Comparison of ENCODE assay signal across 19 mouse cellular contexts in genomic region chr2:13750089-13750488, GRCm38 (mm10). TPM values are rescaled to one million over a fixed set of nuclear protein-coding genes. Genes with fewer than 3 reads are reported as not detected.
DNase-seq lines count a peak whose midpoint lies in the region; ATAC-seq and TF ChIP-seq lines count a peak whose summit lies in the region.
"Had no signal": no experiment of that assay in that cellular context is flagged by ENCODE, and none has a peak within 500 bp of the region (broad histone marks: within the 10 kb centered on the region; RNA-seq: fewer than 3 reads in every experiment).

No protein-coding gene starts in this region.

- no peaks in the 10 kb centered on the region for H3K9me3 ChIP-seq in kidney, embryonic 14.5 days (ENCODE audit: control insufficient read depth, low read length)
- H3K9me3 ChIP-seq: hindbrain, embryonic 13.5 days had no signal

- no peaks in the 10 kb centered on the region for H3K27me3 ChIP-seq in kidney, embryonic 14.5 days (ENCODE audit: control insufficient read depth, insufficient read depth, low read length)
- H3K27me3 ChIP-seq: hindbrain, embryonic 13.5 days had no signal

- TF ChIP-seq CTCF in gastrocnemius, adult 2 months (IDR thresholded peaks at IDR 0.05), result no peak

- H3K4me2 ChIP-seq in kidney, embryonic 14.5 days (replicated peaks; ENCODE audit: low read depth, low read length), result no peak overlapping the region
- H3K4me2 ChIP-seq: hindbrain, embryonic 13.5 days; midbrain, embryonic 11.5 days had no signal

- intact Hi-C loops in gastrocnemius, adult 2 months (cut with DNase I), result no loop called here
- intact Hi-C loops in gastrocnemius, postnatal 36 days (cut with DNase I), result no loop called here
- intact Hi-C loops in heart, postnatal 25 days (cut with DNase I), result no loop called here

- H3K4me1 ChIP-seq in kidney, embryonic 14.5 days (ENCODE audit: control insufficient read depth, insufficient read depth, low read length), result no peaks in the 10 kb centered on the region
- H3K4me1 ChIP-seq: hindbrain, embryonic 13.5 days had no signal

- no peak overlapping the region for H3K9ac ChIP-seq in kidney, embryonic 14.5 days (ENCODE audit: low read depth, low read length)
- H3K9ac ChIP-seq: hindbrain, embryonic 13.5 days had no signal

- no peaks in the 10 kb centered on the region for H3K36me3 ChIP-seq in kidney, embryonic 14.5 days (ENCODE audit: control insufficient read depth, insufficient read depth, low read length)
- H3K36me3 ChIP-seq: hindbrain, embryonic 13.5 days had no signal

- H3K4me3 ChIP-seq in gastrocnemius, adult 2 months, result no peak overlapping the region
- no peak overlapping the region for H3K4me3 ChIP-seq in kidney, embryonic 14.5 days (ENCODE audit: low read length)
- H3K4me3 ChIP-seq: erythroblast, embryonic 14.5 days; hindbrain, embryonic 13.5 days; myocyte had no signal

- WGBS in kidney, embryonic 14.5 days, result 54% methylated on average over 1 of the region's 1 CpGs

- no peak for ATAC-seq in kidney, embryonic 14.5 days (ENCODE audit: low FRiP score, low TSS enrichment)
- ATAC-seq: intestine, postnatal 0 days had no signal

- H3K27ac ChIP-seq in gastrocnemius, adult 2 months, result peak overlapping the region; percentile 1; the same call in 1 of the 2 replicates
- no peak overlapping the region for H3K27ac ChIP-seq in kidney, embryonic 14.5 days (ENCODE audit: low read depth, low read length)
- H3K27ac ChIP-seq: hindbrain, embryonic 13.5 days had no signal

- no peak for DNase-seq in gastrocnemius, adult 2 months
- no peak for DNase-seq in gastrocnemius, postnatal 36 days
- peak; percentile 8 for DNase-seq in kidney, postnatal 14 days
- peak; percentile 64 for DNase-seq in heart, adult 8-10 months (ENCODE audit: low spot score)
- peak; percentile 9 for DNase-seq in heart, postnatal 25 days (ENCODE audit: low spot score)
- no peak for DNase-seq in thymus, postnatal 0 days (ENCODE audit: low spot score)
- no peak for DNase-seq in cerebellum, adult 9-11 months
- DNase-seq: cerebellum, postnatal 14 days; gastrocnemius, postnatal 25 days; layer of hippocampus, adult 9-11 months; right cerebral cortex, postnatal 14 days; thymus, postnatal 4 days had no signal

RNA-seq across cellular contexts. Expression of gene St8sia6, which starts 43.8 kb away (rescaled TPM):
- under 1 TPM; 0.48 to 0.59 TPM for total RNA-seq in gastrocnemius, adult 2 months (2021)
- 1 to 10 TPM in 1 of 2 experiments, under 1 TPM in 1; 0.47 to 1.2 TPM for total RNA-seq in gastrocnemius, postnatal 36 days (2021)
- polyA plus RNA-seq in kidney, embryonic 14.5 days (2014; fragmentation: Nextera tagmentation; extraction: Ambion mirVana), result 2.4 and 4.5 TPM in 2 replicates
- 1 to 10 TPM; 1.4 to 3.9 (median 2.6) TPM for total RNA-seq in heart, adult 8-10 months (2022)
- 1 to 10 TPM; 1.6 to 2.3 TPM for total RNA-seq in heart, postnatal 25 days (2021)
- polyA plus RNA-seq in thymus, postnatal 0 days (2015; fragmentation: Nextera tagmentation; extraction: Ambion mirVana), result 0.17 and 0.29 TPM in 2 replicates
- polyA plus RNA-seq: erythroblast, embryonic 14.5 days; liver, adult 2 months had no signal

Comparison
In these comparisons a context has a peak if more than half of its experiments do, and no peak if none do; other contexts are left out.
1. DNase-seq: peak in kidney, postnatal 14 days (single experiment), heart, adult 8-10 months (single experiment) and heart, postnatal 25 days (single experiment); none in gastrocnemius, adult 2 months (single experiment), gastrocnemius, postnatal 36 days (0 of 2), thymus, postnatal 0 days (single experiment) and cerebellum, adult 9-11 months (single experiment).